Mouse (Mus musculus) lung, embryonic 14.5 days (tissue): Measurements from ENCODE around the gene Lars2. TPM values are rescaled to one million over a fixed set of nuclear protein-coding genes. Genes with fewer than 3 reads are reported as not detected.

Source experiments
- ATAC-seq: fragments of 200-750 bp; cut with Nextera tagmentation; 2 replicates; pipeline ENCODE4 v1.8.0; 2017; ENCODE audit warnings: mild to moderate bottlenecking, moderate TSS enrichment, moderate library complexity; ENCODE audit not compliant: insufficient read depth
- DNase-seq: peaks from one replicate; pipeline ENCODE4 v3.0.0-alpha.2; 2015
- H3K27ac ChIP-seq: fragments of 300-500 bp; sonication (generic); 2 replicates; pipeline ENCODE4 v1.5.1; 2014; ENCODE audit warnings: low read depth, mild to moderate bottlenecking, moderate library complexity
- H3K27me3 ChIP-seq: fragments of 300-500 bp; sonication (generic); 2 replicates; pipeline ENCODE4 v1.6.1; 2014; ENCODE audit warnings: low read length, control low read depth; ENCODE audit not compliant: insufficient read depth
- H3K36me3 ChIP-seq: fragments of 300-500 bp; sonication (generic); 2 replicates; pipeline ENCODE4 v1.6.1; 2014; ENCODE audit warnings: control low read depth; ENCODE audit not compliant: insufficient read depth
- H3K4me1 ChIP-seq: fragments of 300-500 bp; sonication (generic); 2 replicates; pipeline ENCODE4 v1.6.1; 2014; ENCODE audit warnings: antibody characterized with exemption, control low read depth; ENCODE audit not compliant: insufficient read depth
- H3K4me2 ChIP-seq: fragments of 300-500 bp; sonication (generic); 2 replicates; pipeline ENCODE4 v1.6.1; 2014; ENCODE audit warnings: mild to moderate bottlenecking
- H3K4me3 ChIP-seq: fragments of 300-500 bp; sonication (generic); 2 replicates; pipeline ENCODE4 v1.5.1; 2014; ENCODE audit warnings: low read depth, low read length
- H3K9ac ChIP-seq: fragments of 300-500 bp; sonication (generic); 2 replicates; pipeline ENCODE4 v1.6.1; 2014
- H3K9me3 ChIP-seq: fragments of 300-500 bp; sonication (generic); 2 replicates; pipeline ENCODE4 v1.6.1; 2016; ENCODE audit warnings: low read depth, low read length, control low read depth
- CTCF ChIP-seq: IDR thresholded peaks from 2 replicates; pipeline ENCODE4 v1.5.1; 2016; ENCODE audit warnings: antibody characterized with exemption, low read depth
- WGBS: fragments of 180-500 bp; shearing (Covaris S2); extraction: QIAGEN DNeasy Blood & Tissue Kit; methylation state at CpG from one replicate; pipeline ENCODE4 v1.1.7; 2014; 5-methylcytosine and 5-hydroxymethylcytosine counted together
- polyA plus RNA-seq: library from polyadenylated mRNA; unstranded; fragments of >200 nt; fragmentation: Nextera tagmentation; extraction: Ambion mirVana; gene quantifications from 2 replicates; pipeline ENCODE4 v1.2.1, GENCODE M21; 2014

The Lars2 gene
- polyA plus RNA-seq, 1 experiment from 2014 or later, result 1,263 TPM

DNA sequence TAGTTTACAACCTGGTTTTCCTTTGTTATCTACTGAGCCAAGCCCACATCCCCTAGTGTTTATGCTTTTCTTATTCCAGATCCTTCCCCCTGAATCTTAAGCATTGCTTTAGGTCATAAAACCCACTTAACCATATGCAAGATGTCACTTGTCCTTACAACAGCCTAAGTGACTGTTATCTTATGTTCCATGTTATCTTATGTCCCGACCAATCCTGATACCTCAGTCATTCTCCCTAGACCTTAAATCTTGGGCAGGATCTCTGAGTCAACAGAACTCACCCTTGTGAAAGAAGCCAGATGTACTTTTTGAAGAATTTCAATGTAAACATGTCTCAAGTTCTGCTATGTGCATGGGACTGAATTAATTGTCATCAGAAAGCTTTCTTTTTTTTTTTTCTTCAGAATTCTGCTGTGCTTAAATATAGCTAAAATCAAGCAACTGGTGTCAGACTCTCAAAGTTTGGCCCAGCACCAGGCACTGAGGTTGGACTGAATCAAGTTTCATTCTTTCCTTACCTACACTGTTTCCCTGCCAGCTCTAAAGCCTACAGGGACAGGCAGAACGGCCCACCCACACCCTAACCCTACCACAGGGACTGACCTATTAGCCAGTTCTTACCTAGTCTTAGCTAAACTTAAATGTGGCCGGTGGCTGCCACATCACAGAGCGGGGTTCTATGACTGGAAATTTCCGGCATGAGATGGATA is 24.6 kb downstream of the Lars2 start:
- Histone ChIP-seq H3K4me1 (no peaks in the 10 kb centered on the region), H3K4me3 (no peak overlapping the region), H3K9ac (no peak overlapping the region), H3K9me3 (no peaks in the 10 kb centered on the region), H3K36me3 (peaks cover 6% of the 10 kb centered on the region), H3K27ac (peak overlapping the region; percentile 36; the same call in 1 of the 2 replicates), H3K27me3 (no peaks in the 10 kb centered on the region), H3K4me2 (no peak overlapping the region)
- no peak for DNase-seq
- peak; percentile 71; the same call in 1 of the 2 replicates for ATAC-seq
- 60% methylated on average over 5 of the region's 5 CpGs for WGBS
- no peak for TF ChIP-seq CTCF

DNA sequence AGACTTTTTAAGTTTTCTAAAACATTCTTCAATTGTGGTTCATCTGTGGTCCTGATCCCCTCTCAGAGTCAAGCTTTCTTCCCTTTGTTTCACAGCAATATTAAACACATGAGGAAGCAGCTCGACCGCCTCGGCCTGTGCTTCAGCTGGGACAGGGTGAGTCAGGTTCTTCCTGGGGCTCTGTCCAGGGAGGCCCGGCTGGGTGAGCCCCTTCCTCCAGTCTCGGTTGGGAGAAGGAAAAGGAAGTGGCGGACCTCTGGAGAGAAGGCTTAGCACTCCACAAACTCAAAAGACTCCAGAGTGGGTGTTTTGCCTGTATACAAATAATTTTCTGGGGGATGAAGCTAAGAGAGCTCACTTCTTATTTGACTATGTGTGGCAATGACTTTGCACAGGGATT is 28.1 kb downstream of the Lars2 start:
- Histone ChIP-seq H3K4me2 (no peak overlapping the region), H3K4me3 (no peak overlapping the region), H3K36me3 (no peaks in the 10 kb centered on the region; the same call in 1 of the 2 replicates), H3K4me1 (no peaks in the 10 kb centered on the region), H3K27ac (no peak overlapping the region), H3K27me3 (no peaks in the 10 kb centered on the region), H3K9ac (no peak overlapping the region), H3K9me3 (no peaks in the 10 kb centered on the region)
- ATAC-seq, result no peak
- no peak for DNase-seq
- WGBS, result 44% methylated on average over 6 of the region's 6 CpGs
- no peak for TF ChIP-seq CTCF

DNA sequence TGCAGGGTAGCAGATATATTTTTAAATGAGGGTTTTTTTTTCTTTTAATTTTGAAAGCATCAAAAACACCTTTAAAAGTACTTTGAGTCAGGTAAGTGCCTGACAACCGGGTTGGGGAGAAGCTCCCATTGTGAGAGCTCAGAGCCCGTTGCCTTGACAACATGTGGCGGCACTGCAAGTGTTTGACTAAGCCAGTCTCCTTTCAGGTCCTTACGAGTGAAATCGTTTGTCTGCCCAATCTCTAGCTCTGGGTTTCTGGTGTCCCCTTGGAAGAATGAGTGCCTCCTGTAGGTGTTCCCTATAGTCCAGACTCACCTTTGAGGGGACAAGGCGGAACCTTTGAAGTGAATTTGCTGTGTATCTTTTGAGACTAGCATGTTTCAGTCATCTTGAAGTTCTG is 31.0 kb downstream of the Lars2 start:
- no peaks in the 10 kb centered on the region for H3K27me3 ChIP-seq
- H3K27ac ChIP-seq, result no peak overlapping the region
- TF ChIP-seq CTCF, result no peak
- H3K4me3 ChIP-seq, result no peak overlapping the region
- WGBS, result 49% methylated on average over 6 of the region's 6 CpGs
- no peak overlapping the region for H3K4me2 ChIP-seq
- no peak overlapping the region for H3K9ac ChIP-seq
- H3K4me1 ChIP-seq, result no peaks in the 10 kb centered on the region
- no peaks in the 10 kb centered on the region for H3K36me3 ChIP-seq
- no peaks in the 10 kb centered on the region for H3K9me3 ChIP-seq
- DNase-seq (peak; percentile 39), ATAC-seq (no peak)

DNA sequence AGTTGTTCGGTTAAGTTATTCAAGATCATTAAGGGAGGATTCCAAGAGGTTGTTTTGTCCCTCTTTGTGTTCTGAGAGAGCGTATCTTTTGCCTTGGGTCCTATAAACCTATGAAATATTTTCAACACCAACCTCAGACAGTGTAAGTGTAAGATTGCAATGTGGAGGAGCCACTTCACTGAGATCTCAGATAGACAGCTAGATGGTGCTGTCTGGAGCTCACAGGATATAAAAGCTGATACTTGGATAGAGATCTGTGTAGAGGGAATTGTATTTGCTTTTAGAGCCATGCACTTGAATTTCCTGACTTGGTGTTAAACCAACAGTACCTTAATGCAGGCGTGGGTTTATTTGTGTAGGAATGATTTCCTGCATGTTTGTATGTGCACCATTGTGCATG is 35.5 kb downstream of the Lars2 start:
- Histone ChIP-seq H3K4me2 (no peak overlapping the region), H3K4me3 (no peak overlapping the region), H3K4me1 (no peaks in the 10 kb centered on the region), H3K9me3 (no peaks in the 10 kb centered on the region), H3K36me3 (no peaks in the 10 kb centered on the region), H3K27ac (0 out of 2 replicates have a peak overlapping the region, but pooled peaks have one; percentile 24), H3K9ac (no peak overlapping the region), H3K27me3 (no peaks in the 10 kb centered on the region)
- no peak for ATAC-seq
- no peak; the same call in 1 of the 2 replicates for TF ChIP-seq CTCF
- WGBS, result 73% methylated on average over 3 of the region's 3 CpGs
- DNase-seq, result peak; percentile 21

DNA sequence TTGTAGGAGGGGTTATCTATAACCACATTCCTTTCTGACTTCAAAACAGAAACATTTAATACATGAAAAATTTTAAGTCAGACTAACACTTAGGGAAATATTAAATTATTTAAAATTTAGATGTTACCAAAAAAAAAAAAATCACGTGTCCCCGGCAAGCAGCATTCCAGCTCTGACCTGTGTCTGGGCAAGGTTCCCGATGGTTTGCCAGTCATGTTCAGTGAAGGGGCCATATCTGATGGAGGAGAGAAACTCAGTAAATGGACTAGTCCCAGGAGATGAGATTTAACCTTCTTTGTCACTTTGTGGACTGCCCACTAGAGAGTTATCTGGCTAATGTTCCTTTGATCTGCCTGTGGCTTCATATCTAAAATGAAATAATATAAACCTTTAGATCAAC is 36.3 kb downstream of the Lars2 start:
- H3K4me1 ChIP-seq, result no peaks in the 10 kb centered on the region
- H3K4me3 ChIP-seq, result no peak overlapping the region
- H3K9me3 ChIP-seq, result no peaks in the 10 kb centered on the region
- WGBS, result 40% methylated on average over 3 of the region's 3 CpGs
- H3K27me3 ChIP-seq, result no peaks in the 10 kb centered on the region
- H3K36me3 ChIP-seq, result no peaks in the 10 kb centered on the region
- H3K4me2 ChIP-seq, result no peak overlapping the region
- H3K9ac ChIP-seq, result no peak overlapping the region
- no peak overlapping the region for H3K27ac ChIP-seq
- ATAC-seq, result no peak
- no peak for DNase-seq
- TF ChIP-seq CTCF, result no peak

DNA sequence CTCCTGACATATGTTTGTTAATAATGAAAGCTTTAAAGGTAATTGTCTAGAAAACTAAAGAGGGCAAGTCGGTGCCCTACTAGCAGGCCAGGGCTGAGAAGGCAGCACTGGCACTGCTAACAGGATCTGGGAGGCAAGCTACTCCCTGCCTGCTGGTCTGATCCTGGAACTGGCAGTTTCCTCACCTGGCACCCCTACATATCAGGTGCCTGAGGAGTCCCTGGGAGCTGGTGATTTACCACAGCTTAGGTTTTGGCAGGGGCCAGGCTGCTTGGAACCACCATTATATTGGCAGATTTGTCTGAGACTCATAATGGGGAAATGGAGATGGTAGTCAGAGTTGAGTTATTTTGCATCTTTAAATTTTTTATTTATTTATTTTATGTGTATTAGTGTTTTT is 38.5 kb downstream of the Lars2 start:
- no peak overlapping the region for H3K9ac ChIP-seq
- no peaks in the 10 kb centered on the region for H3K27me3 ChIP-seq
- no peaks in the 10 kb centered on the region for H3K36me3 ChIP-seq
- no peak overlapping the region for H3K4me2 ChIP-seq
- H3K4me3 ChIP-seq, result no peak overlapping the region
- no peaks in the 10 kb centered on the region for H3K4me1 ChIP-seq
- no peak for TF ChIP-seq CTCF
- H3K27ac ChIP-seq, result no peak overlapping the region
- ATAC-seq (no peak), DNase-seq (no peak)
- H3K9me3 ChIP-seq, result no peaks in the 10 kb centered on the region
- 93% methylated on average over 1 of the region's 1 CpGs for WGBS

DNA sequence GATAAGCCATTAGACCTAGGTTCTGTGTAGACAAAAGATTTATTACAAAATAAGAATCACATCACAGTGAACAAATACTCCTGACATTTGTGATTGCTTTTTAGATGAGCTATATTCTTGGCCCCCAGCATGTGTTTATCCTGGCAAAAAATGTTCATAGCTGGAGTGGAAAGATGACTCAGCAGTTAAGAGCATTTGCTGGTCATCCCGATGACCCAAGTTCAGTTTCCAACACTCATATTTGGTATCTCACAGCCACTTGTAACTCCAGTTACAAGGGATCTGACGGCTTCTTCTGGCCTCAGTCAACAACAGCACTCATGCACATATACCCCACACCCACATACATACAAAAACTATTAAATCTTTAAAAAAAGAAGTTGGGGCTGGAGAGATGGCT is 42.0 kb downstream of the Lars2 start:
- Histone ChIP-seq H3K4me2 (no peak overlapping the region), H3K4me1 (no peaks in the 10 kb centered on the region), H3K4me3 (no peak overlapping the region), H3K27me3 (no peaks in the 10 kb centered on the region), H3K36me3 (peaks cover 7% of the 10 kb centered on the region; the same call in 1 of the 2 replicates), H3K27ac (no peak overlapping the region), H3K9me3 (no peaks in the 10 kb centered on the region), H3K9ac (no peak overlapping the region)
- no peak for TF ChIP-seq CTCF
- ATAC-seq (no peak), DNase-seq (no peak)
- 90% methylated on average over 2 of the region's 2 CpGs for WGBS

DNA sequence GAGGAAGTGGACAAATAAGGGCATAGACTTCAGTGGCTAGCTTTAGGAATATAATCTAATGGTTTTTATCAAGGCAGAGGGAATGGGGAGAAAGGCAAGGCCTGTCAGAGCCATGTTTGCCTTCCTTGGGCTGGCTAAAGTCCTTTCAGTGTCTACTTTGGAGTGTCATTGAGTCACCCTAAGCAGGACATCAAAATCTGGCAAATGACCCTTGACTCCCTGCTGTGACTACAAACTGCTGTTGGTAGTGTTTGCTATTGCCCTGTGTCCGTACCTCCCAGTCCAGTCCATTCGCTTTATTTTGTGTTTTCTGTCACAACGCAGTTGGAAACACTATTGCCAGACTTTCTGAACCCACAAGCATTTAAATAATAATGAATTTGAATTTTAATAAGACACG is 63.1 kb downstream of the Lars2 start:
- no peak overlapping the region; the same call in 1 of the 2 replicates for H3K27ac ChIP-seq
- no peaks in the 10 kb centered on the region for H3K27me3 ChIP-seq
- DNase-seq (no peak), ATAC-seq (no peak)
- TF ChIP-seq CTCF, result no peak
- peaks cover 13% of the 10 kb centered on the region for H3K36me3 ChIP-seq
- WGBS, result 86% methylated on average over 4 of the region's 4 CpGs
- no peak overlapping the region for H3K9ac ChIP-seq
- H3K4me1 ChIP-seq, result peaks cover 11% of the 10 kb centered on the region; the same call in 1 of the 2 replicates
- H3K4me3 ChIP-seq, result no peak overlapping the region
- no peaks in the 10 kb centered on the region for H3K9me3 ChIP-seq
- no peak overlapping the region for H3K4me2 ChIP-seq
